Mouse (Mus musculus): ENCODE measurements around the gene Shisa2. TPM values are rescaled to one million over a fixed set of nuclear protein-coding genes. Genes with fewer than 3 reads are reported as not detected.

Gene Shisa2
- 11.8 and 15.7 TPM in 2 replicates for polyA plus RNA-seq (2012; rRNA removed)

DNA sequence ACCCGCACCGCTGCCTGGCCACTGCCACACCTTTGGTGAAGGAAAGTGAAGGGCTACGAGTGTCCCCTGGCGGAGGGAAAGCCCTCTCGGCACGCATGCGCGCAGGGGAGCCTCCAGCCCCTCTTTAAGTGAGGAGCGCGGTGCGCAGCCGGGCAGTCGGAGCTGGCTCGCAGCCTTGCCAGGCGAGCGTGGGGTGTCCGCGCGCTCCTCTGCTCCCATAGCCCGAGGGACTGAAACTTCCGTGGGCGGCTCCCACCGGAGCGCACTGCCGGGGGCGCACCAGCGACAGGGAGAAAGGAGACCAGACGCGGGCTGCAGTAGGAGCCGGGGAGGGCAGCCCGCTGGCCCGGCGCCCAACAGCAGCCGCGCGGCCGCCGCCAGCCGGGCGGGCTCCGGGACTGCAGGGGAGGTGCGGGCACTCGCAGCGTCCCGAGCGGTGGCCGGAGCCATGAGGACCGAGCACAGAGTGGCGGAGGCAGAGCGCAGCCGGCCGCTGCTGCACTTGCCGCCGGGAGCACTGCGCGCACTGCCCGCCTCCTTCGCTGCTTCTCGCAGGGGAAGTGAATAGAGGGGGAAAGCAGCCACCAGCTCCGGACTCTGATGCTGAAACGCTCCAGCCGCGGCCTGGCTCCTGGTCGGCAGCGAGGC, at the start of gene Shisa2:
TSS of gene Shisa2 (plus strand) at position 151 of the 648 bp plus-strand sequence.

DNA sequence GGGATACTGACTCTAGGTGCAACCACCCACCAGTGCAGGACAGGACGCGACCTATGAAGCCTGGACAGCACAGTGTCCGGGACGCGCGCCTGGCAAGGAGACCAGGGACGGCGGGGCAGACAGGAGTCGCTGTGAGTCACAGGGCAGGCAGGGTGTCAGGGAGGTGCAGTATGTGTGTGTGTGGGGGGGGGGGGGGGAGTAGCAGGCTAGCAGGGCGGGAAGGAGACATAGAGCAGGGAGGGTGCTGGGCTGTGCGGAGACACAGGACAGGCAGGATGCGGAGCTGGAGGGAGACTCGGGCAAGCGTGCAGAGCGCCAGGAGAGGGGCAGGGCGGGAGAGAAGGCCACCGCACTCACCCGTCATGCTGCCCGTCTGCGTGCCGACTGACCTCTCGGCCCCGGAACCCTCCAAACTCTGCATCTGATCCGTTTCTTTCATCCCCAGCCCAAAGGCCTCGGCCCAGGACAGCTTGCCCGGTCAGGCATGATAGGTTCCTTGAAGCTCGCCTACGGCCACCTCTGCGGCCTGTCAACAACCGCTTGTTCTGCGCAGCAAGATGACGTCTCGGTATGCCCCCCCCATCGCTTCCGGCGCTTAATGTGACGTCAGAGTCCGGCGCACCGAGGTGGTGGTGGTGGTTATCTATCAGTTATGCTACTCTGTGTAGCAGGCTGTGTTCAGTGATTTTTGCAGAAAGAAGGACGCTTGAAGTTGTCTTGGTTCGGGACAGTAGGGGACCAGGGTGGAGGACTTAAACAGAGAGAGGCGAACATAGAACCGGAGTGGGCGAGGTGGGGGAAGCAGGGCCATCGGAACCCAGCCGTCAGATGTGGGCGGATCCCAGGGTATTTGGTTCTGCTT, 27.5 kb upstream of the Shisa2 start, which contains the start of gene Cdadc1:
TSS of gene Cdadc1 (minus strand) at position 562 of the 862 bp plus-strand sequence.

Other genes with a start within 250 kb of the Shisa2 start
- 0.09 and 0.23 TPM in 2 replicates for gene Phf11c, start 229.9 kb upstream of the Shisa2 start, polyA plus RNA-seq (2012; rRNA removed)
- 4.5 and 5.9 TPM in 2 replicates for gene Setdb2, start 184.4 kb upstream of the Shisa2 start, polyA plus RNA-seq (2012; rRNA removed)
- 5.4 and 5.7 TPM in 2 replicates for gene Cab39l, start 184.3 kb upstream of the Shisa2 start, polyA plus RNA-seq (2012; rRNA removed)
- 2.0 and 3.9 TPM in 2 replicates for gene Cdadc1, start 27.3 kb upstream of the Shisa2 start, polyA plus RNA-seq (2012; rRNA removed)

All from ovary, adult 2 months (tissue).